Mouse (Mus musculus) G1E (cell line): ENCODE measurements around the gene Map2k7.

Experiments
- CTCF ChIP-seq: IDR thresholded peaks from 2 replicates; pipeline ENCODE4 v1.5.1; 2012; ENCODE audit warnings: low read depth, low read length, inconsistent platforms, mixed read lengths
- GATA2 ChIP-seq: IDR thresholded peaks from 2 replicates; pipeline ENCODE4 v1.6.1; 2012; ENCODE audit warnings: low read depth, low read length, inconsistent platforms, borderline replicate concordance
- POLR2AphosphoS5 ChIP-seq: IDR thresholded peaks from 2 replicates; pipeline ENCODE4 v1.6.1; 2012; ENCODE audit warnings: low read depth, low read length, inconsistent platforms; ENCODE audit not compliant: insufficient replicate concordance
- TAL1 ChIP-seq: conservative IDR thresholded peaks from 2 replicates; pipeline ENCODE4 v1.6.1; 2012; ENCODE audit warnings: low read depth, low read length, inconsistent platforms, mixed read lengths

GRCm38 (mm10) chr8:4263105-4263791, 24.7 kb downstream of the Map2k7 start:
- TF ChIP-seq TAL1, result no peak
- no peak for TF ChIP-seq CTCF
- no peak for TF ChIP-seq GATA2
- no peak for TF ChIP-seq POLR2AphosphoS5
